Mouse (Mus musculus) layer of hippocampus, adult 2 months (tissue): ENCODE data around the gene Ifna4. TPM values are rescaled to one million over a fixed set of nuclear protein-coding genes. Genes with fewer than 3 reads are reported as not detected.
"Not testable (repeated sequence)": the region's sequence is repeated elsewhere in the genome, so short reads cannot be mapped to it uniquely, and the experiment has no call there.

Experiments used
- DNase-seq, 2 experiments: peaks; one replicate each; pipeline ENCODE4 v3.0.0; 2022; ENCODE audit warnings: low spot score in 2 of 2
- H3K27ac ChIP-seq: fragments of 200-600 bp; 2 replicates; pipeline ENCODE4 v1.8.1; 2022
- H3K4me3 ChIP-seq: fragments of 200-600 bp; 2 replicates; pipeline ENCODE4 v1.8.1; 2022; ENCODE audit warnings: mild to moderate bottlenecking
- CTCF ChIP-seq: fragments of 200-600 bp; conservative IDR thresholded peaks from 2 replicates; pipeline ENCODE4 v1.8.1; 2022; ENCODE audit warnings: antibody characterized with exemption, mild to moderate bottlenecking, moderate library complexity
- long read RNA-seq, 2 experiments: library from polyadenylated mRNA; stranded (forward); transcript quantifications; one replicate each; pipeline ENCODE4 v2.0.0; 2021; ENCODE audit warnings: borderline mapping rate in 2 of 2
- total RNA-seq, 2 experiments: library from RNA; stranded (reverse); gene quantifications; 2 replicates each; pipeline ENCODE4 v1.2.3; 2021

Gene Ifna4
- total RNA-seq, result not detected
- long read RNA-seq, experiment 1, result 0 reads
- long read RNA-seq, experiment 2, result 0 reads

GRCm38 (mm10) chr4:88841438-88841911, at the start of gene Ifna4:
Gene Ifna4 (plus strand): TSS chr4:88841861.
- H3K27ac ChIP-seq, result no peak within 1 kb of the TSS
- DNase-seq, result no peak
- no peak for TF ChIP-seq CTCF
- H3K4me3 ChIP-seq, result no peak within 1 kb of the TSS

- peak; percentile 41 to 60 for DNase-seq
- not testable (repeated sequence) for H3K27ac ChIP-seq
- H3K4me3 ChIP-seq, result peak within 1 kb of the TSS; percentile 14
- TF ChIP-seq CTCF, result peak; percentile 57
Observed at GRCm38 (mm10) chr4:88793936-88794675, 47.6 kb upstream of the Ifna4 start, which contains the start of gene Gm13275. Gene Gm13275 (plus strand): TSS chr4:88794487.

GRCm38 (mm10) chr4:88797097-88797496, 44.6 kb upstream of the Ifna4 start, which contains the start of gene Gm13279:
Gene Gm13279 (plus strand): TSS chr4:88797397.
- not testable (repeated sequence) for H3K27ac ChIP-seq, H3K4me3 ChIP-seq, DNase-seq

- not testable (repeated sequence) for DNase-seq, H3K4me3 ChIP-seq, H3K27ac ChIP-seq
Observed at GRCm38 (mm10) chr4:88799365-88799764, 42.3 kb upstream of the Ifna4 start, which contains the start of gene Gm13285. Gene Gm13285 (plus strand): TSS chr4:88799665.

GRCm38 (mm10) chr4:88802954-88803353, 38.7 kb upstream of the Ifna4 start, which contains the start of gene Gm13287:
Gene Gm13287 (plus strand): TSS chr4:88803254.
- not testable (repeated sequence) for H3K4me3 ChIP-seq, DNase-seq, H3K27ac ChIP-seq

GRCm38 (mm10) chr4:88805231-88805630, 36.4 kb upstream of the Ifna4 start, which contains the start of gene Gm13288:
Gene Gm13288 (plus strand): TSS chr4:88805531.
- not testable (repeated sequence) for H3K27ac ChIP-seq, H3K4me3 ChIP-seq, DNase-seq

- not testable (repeated sequence) for H3K4me3 ChIP-seq, H3K27ac ChIP-seq, DNase-seq
- TF ChIP-seq CTCF, result peak; percentile 21
Observed at GRCm38 (mm10) chr4:88805761-88806160, 35.9 kb upstream of the Ifna4 start.

GRCm38 (mm10) chr4:88815928-88816327, 25.7 kb upstream of the Ifna4 start, which contains the start of gene Ifna7:
Gene Ifna7 (plus strand): TSS chr4:88816228.
- no peak for DNase-seq
- no peak within 1 kb of the TSS for H3K4me3 ChIP-seq
- TF ChIP-seq CTCF, result no peak
- H3K27ac ChIP-seq, result no peak within 1 kb of the TSS

GRCm38 (mm10) chr4:88819659-88820058, 22.0 kb upstream of the Ifna4 start, which contains the start of gene Ifna11:
Gene Ifna11 (plus strand): TSS chr4:88819959.
- no peak within 1 kb of the TSS for H3K27ac ChIP-seq
- DNase-seq, result no peak
- TF ChIP-seq CTCF, result no peak
- H3K4me3 ChIP-seq, result no peak within 1 kb of the TSS

GRCm38 (mm10) chr4:88822995-88823394, 18.7 kb upstream of the Ifna4 start:
- no peak overlapping the region for H3K27ac ChIP-seq
- DNase-seq, result peak in 1 of 2 experiments; percentile 21
- no peak overlapping the region for H3K4me3 ChIP-seq
- TF ChIP-seq CTCF, result peak; percentile 82

- not testable (repeated sequence) for H3K27ac ChIP-seq, DNase-seq, H3K4me3 ChIP-seq
Observed at GRCm38 (mm10) chr4:88827116-88827515, 14.5 kb upstream of the Ifna4 start, which contains the start of gene Ifna6. Gene Ifna6 (plus strand): TSS chr4:88827416.

GRCm38 (mm10) chr4:88830523-88830922, 11.1 kb upstream of the Ifna4 start:
- H3K4me3 ChIP-seq, result no peak overlapping the region
- H3K27ac ChIP-seq, result no peak overlapping the region
- TF ChIP-seq CTCF, result peak; percentile 86
- DNase-seq, result peak in 1 of 2 experiments; percentile 49

- H3K27ac ChIP-seq, H3K4me3 ChIP-seq, DNase-seq: not testable (repeated sequence)
Observed at GRCm38 (mm10) chr4:88835225-88835624, 6.4 kb upstream of the Ifna4 start, which contains the start of gene Ifna5. Gene Ifna5 (plus strand): TSS chr4:88835525.
